9 mouse cellular contexts compared by ENCODE assay signal in the genomic region with DNA sequence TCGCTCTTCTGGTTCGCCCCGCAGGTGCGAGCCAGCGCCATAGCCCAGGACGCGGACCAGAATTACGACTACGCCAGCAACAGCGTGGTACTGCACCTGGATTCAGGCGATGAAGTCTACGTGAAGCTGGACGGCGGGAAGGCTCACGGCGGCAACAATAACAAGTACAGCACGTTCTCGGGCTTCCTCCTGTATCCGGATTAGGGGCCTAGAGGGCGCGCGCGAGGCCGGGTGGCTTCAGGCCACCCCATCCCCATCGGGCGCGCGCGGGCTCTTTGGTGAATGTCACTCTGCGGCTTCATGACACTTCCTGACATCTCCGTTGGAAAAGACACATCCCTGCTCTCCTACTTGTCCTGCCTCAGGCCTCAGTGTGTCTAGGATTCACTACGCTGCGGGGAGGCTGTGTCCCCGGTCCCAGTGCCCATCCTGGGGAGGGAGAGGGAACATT. TPM values are rescaled to one million over a fixed set of nuclear protein-coding genes. Genes with fewer than 3 reads are reported as not detected.
DNase-seq lines count a peak whose midpoint lies in the region; ATAC-seq and TF ChIP-seq lines count a peak whose summit lies in the region.
"Had no signal": no experiment of that assay in that cellular context is flagged by ENCODE, and none has a peak within 500 bp of the region (broad histone marks: within the 10 kb centered on the region; RNA-seq: fewer than 3 reads in every experiment).

No protein-coding gene starts in this region.

- H3K9ac ChIP-seq in hindbrain, embryonic 13.5 days = no peak overlapping the region; the same call in 1 of the 2 replicates
- no peak overlapping the region for H3K9ac ChIP-seq in liver, postnatal 0 days (replicated peaks)

- intact Hi-C loops in gastrocnemius, adult 2 months (cut with DNase I) = no loop called here
- intact Hi-C loops in gastrocnemius, postnatal 36 days (cut with DNase I) = no loop called here

- peak overlapping the region; percentile 65 for H3K4me2 ChIP-seq in hindbrain, embryonic 13.5 days
- 0 out of 2 replicates have a peak overlapping the region, but pooled peaks have one; percentile 6 for H3K4me2 ChIP-seq in liver, postnatal 0 days (ENCODE audit: low read depth, low read length)

- H3K4me3 ChIP-seq in gastrocnemius, adult 2 months = peak overlapping the region; percentile 38
- H3K4me3 ChIP-seq in embryonic fibroblast, embryonic 13.5 days (ENCODE audit: insufficient read depth, low read length) = no peak overlapping the region
- peak overlapping the region; percentile 42 for H3K4me3 ChIP-seq in hindbrain, embryonic 13.5 days
- peak overlapping the region; percentile 15; the same call in 1 of the 2 replicates for H3K4me3 ChIP-seq in liver, postnatal 0 days (ENCODE audit: low read depth, low read length)

- no peak for TF ChIP-seq POLR2A in embryonic fibroblast, embryonic 13.5 days (IDR thresholded peaks at IDR 0.05; ENCODE audit: low read depth, low read length)

- H3K9me3 ChIP-seq in hindbrain, embryonic 13.5 days = no peaks in the 10 kb centered on the region
- no peaks in the 10 kb centered on the region for H3K9me3 ChIP-seq in liver, postnatal 0 days (ENCODE audit: low read length)

- peak; percentile 23; the same call in 1 of the 2 replicates for ATAC-seq in hindbrain, embryonic 13.5 days (ENCODE audit: low FRiP score)
- ATAC-seq in liver, postnatal 0 days = no peak
- no peak for ATAC-seq in erythroid progenitor cell, adult 5-6 weeks (replicated peaks; ENCODE audit: low FRiP score, poor library complexity, severe bottlenecking)

- TF ChIP-seq EP300 in liver, postnatal 0 days (IDR thresholded peaks at IDR 0.05; ENCODE audit: low read depth) = no peak

- H3K4me1 ChIP-seq in embryonic fibroblast, embryonic 13.5 days (ENCODE audit: control insufficient read depth, insufficient read depth, low read length) = no peaks in the 10 kb centered on the region
- peaks cover 30% of the 10 kb centered on the region for H3K4me1 ChIP-seq in hindbrain, embryonic 13.5 days (replicated peaks)
- H3K4me1 ChIP-seq in liver, postnatal 0 days (ENCODE audit: insufficient read depth) = no peaks in the 10 kb centered on the region

- peaks cover 94% of the 10 kb centered on the region for H3K27me3 ChIP-seq in hindbrain, embryonic 13.5 days
- peaks cover 58% of the 10 kb centered on the region for H3K27me3 ChIP-seq in liver, postnatal 0 days (ENCODE audit: insufficient read depth, low read length)

- peak; percentile 22; the same call in 1 of the 2 replicates for TF ChIP-seq CTCF in gastrocnemius, adult 2 months (IDR thresholded peaks at IDR 0.05)
- TF ChIP-seq CTCF in embryonic fibroblast, embryonic 13.5 days (IDR thresholded peaks at IDR 0.05; ENCODE audit: borderline replicate concordance, insufficient read depth, low read length) = 0 out of 2 replicates have a peak, but pooled peaks have one; percentile 5
- peak; percentile 33 for TF ChIP-seq CTCF in liver, postnatal 0 days (IDR thresholded peaks at IDR 0.05; ENCODE audit: low read depth)

- no peaks in the 10 kb centered on the region for H3K36me3 ChIP-seq in hindbrain, embryonic 13.5 days
- no peaks in the 10 kb centered on the region for H3K36me3 ChIP-seq in liver, postnatal 0 days (replicated peaks; ENCODE audit: insufficient read depth, low read length)

- WGBS in hindbrain, embryonic 13.5 days = under 1% methylated on average over 34 of the region's 34 CpGs
- 1% methylated on average over 34 of the region's 34 CpGs for WGBS in liver, postnatal 0 days (ENCODE audit: insufficient replicate concordance)

- no peak overlapping the region for H3K27ac ChIP-seq in gastrocnemius, adult 2 months
- no peak overlapping the region for H3K27ac ChIP-seq in embryonic fibroblast, embryonic 13.5 days (ENCODE audit: insufficient read depth, low read length)
- no peak overlapping the region for H3K27ac ChIP-seq in hindbrain, embryonic 13.5 days
- no peak overlapping the region for H3K27ac ChIP-seq in liver, postnatal 0 days (ENCODE audit: low read depth)

- peak; percentile 26 for DNase-seq in gastrocnemius, adult 2 months
- no peak for DNase-seq in gastrocnemius, postnatal 36 days
- peak; percentile 34 for DNase-seq in Muller cell, postnatal 12 days (ENCODE audit: inconsistent ontology term)
- peak; percentile 35 for DNase-seq in liver, postnatal 0 days
- DNase-seq in retina, embryonic 14.5 days (ENCODE audit: low spot score) = peak; percentile 69

RNA-seq across cellular contexts. Expression of a gene that starts 2.0 kb away (rescaled TPM):
- total RNA-seq in gastrocnemius, adult 2 months (2021) = not detected
- not detected for total RNA-seq in gastrocnemius, postnatal 36 days (2021)
- not detected in 2 replicates for polyA plus RNA-seq in embryonic fibroblast, embryonic 13.5 days (2011; ENCODE audit: insufficient read length, low read depth, missing spikeins)
- 2.5 and 4.2 TPM in 2 replicates for polyA plus RNA-seq in hindbrain, embryonic 13.5 days (2015; fragmentation: Nextera tagmentation; extraction: Ambion mirVana)
- polyA plus RNA-seq in liver, postnatal 0 days (2015; fragmentation: Nextera tagmentation; extraction: Ambion mirVana) = not detected in 2 replicates
- total RNA-seq in erythroid progenitor cell, adult 5-6 weeks (2015; ENCODE audit: low replicate concordance) = not detected in 2 replicates
- total RNA-seq in erythroid progenitor cell, adult 5-6 weeks (2017; ENCODE audit: low replicate concordance) = not detected in 2 replicates
- total RNA-seq: gastrocnemius, postnatal 4 days had no signal

Comparison
In these comparisons a context has a peak if more than half of its experiments do, and no peak if none do; other contexts are left out.
1. DNase-seq: peak in gastrocnemius, adult 2 months (single experiment), Muller cell, postnatal 12 days (single experiment), liver, postnatal 0 days (single experiment) and retina, embryonic 14.5 days (single experiment); none in gastrocnemius, postnatal 36 days (0 of 2).
2. Peak in every context shown above with its lines, with median percentiles within 50 percentile points of each other: CTCF ChIP-seq.